Mouse (Mus musculus) myocyte (in vitro differentiated cells): ENCODE data around the gene H2-K1.

ENCODE experiments used
- E2F4 ChIP-seq: IDR thresholded peaks from one replicate; pipeline ENCODE4 v1.6.1; 2011; ENCODE audit warnings: mild to moderate bottlenecking, control low read depth, moderate library complexity; ENCODE audit not compliant: insufficient read depth
- MAX ChIP-seq: IDR thresholded peaks from one replicate; pipeline ENCODE4 v1.6.1; 2011; ENCODE audit warnings: low read depth, mild to moderate bottlenecking, control low read depth
- POLR2AphosphoS2 ChIP-seq: IDR thresholded peaks from one replicate; pipeline ENCODE4 v1.6.1; 2011; ENCODE audit warnings: low read depth, control low read depth; ENCODE audit not compliant: insufficient read length
- SRF ChIP-seq: IDR thresholded peaks from one replicate; pipeline ENCODE4 v1.6.1; 2011; ENCODE audit warnings: low read depth; ENCODE audit not compliant: control insufficient read depth, insufficient read length
- USF1 ChIP-seq: IDR thresholded peaks from one replicate; pipeline ENCODE4 v1.6.1; 2011; ENCODE audit warnings: low read depth, mild to moderate bottlenecking, control low read depth, moderate library complexity

DNA sequence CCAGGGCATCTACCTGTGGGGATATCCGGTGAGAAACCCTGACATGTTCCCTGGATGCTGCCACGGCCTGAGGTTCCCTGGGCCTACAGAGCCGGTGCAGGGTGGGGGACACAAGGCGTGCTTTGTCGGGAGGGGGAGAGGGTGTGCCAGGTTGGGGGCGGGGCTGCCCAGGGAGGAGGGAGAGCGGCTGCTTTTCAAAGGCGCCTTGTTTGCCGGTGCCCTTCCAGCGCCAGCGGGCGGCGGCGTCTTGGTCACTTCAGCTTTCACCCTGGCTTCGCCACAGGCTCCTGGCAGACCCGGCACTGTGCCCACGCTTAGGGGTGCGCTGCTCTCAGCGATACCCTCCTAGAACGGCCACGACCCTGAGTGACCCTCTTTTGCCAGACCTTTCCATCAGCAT, 38.3 kb upstream of the H2-K1 start:
- TF ChIP-seq E2F4: no peak
- no peak for TF ChIP-seq MAX
- no peak for TF ChIP-seq SRF
- TF ChIP-seq USF1: no peak
- no peak for TF ChIP-seq POLR2AphosphoS2
